Mouse (Mus musculus): Measurements from ENCODE around the gene Plekhg5. TPM values are rescaled to one million over a fixed set of nuclear protein-coding genes. Genes with fewer than 3 reads are reported as not detected.
A peak's percentile ranks its signal among the peaks of the same experiment; 100 is the strongest.

Plekhg5 gene
- polyA plus RNA-seq (2015; fragmentation: Nextera tagmentation; extraction: Ambion mirVana), result 1.8 and 2.1 TPM in 2 replicates

DNA sequence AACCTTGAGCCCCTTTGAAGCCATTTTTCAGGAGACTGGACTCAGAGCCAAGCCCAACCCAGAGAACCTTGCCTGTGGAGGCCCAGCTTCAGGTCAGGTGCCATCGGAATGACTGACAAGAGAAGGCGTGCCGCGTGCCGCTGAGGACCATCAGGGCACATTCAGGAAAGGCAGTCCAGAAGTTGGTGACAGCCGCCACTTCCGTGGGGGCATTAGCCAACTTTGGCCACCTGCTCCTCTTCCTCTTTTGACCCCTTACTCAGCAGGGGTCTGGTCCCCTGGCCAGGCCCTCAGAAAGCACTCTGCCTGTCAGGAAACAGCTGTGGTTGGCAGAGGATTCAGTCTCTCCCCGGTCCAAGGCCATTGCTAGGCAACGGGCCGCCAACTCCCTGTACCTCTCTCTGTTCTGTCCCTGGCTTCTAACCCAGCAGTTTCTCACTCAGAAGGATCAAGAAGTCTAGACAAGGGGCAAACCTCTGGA is at the start of gene Plekhg5:
Gene Plekhg5, plus strand, starts transcription at position 378 of the 481 bp plus-strand sequence.
- Histone ChIP-seq H3K27me3 (ENCODE audit: insufficient read depth, low read length) (no peaks in the 10 kb centered on the region), H3K27ac (ENCODE audit: low read depth) (no peak within 1 kb of the TSS), H3K4me3 (ENCODE audit: low read depth, low read length) (no peak within 1 kb of the TSS), H3K4me2 (ENCODE audit: low read depth, low read length) (no peak within 1 kb of the TSS), H3K9ac (replicated peaks) (no peak within 1 kb of the TSS), H3K36me3 (replicated peaks; ENCODE audit: insufficient read depth, low read length) (no peaks in the 10 kb centered on the region), H3K4me1 (ENCODE audit: insufficient read depth) (no peaks in the 10 kb centered on the region), H3K9me3 (ENCODE audit: low read length) (no peaks in the 10 kb centered on the region)
- no peak for DNase-seq
- ATAC-seq, result no peak
- no peak for TF ChIP-seq EP300 (IDR thresholded peaks at IDR 0.05; ENCODE audit: low read depth)
- WGBS (ENCODE audit: insufficient replicate concordance), result 19% methylated on average over 10 of the region's 10 CpGs

DNA sequence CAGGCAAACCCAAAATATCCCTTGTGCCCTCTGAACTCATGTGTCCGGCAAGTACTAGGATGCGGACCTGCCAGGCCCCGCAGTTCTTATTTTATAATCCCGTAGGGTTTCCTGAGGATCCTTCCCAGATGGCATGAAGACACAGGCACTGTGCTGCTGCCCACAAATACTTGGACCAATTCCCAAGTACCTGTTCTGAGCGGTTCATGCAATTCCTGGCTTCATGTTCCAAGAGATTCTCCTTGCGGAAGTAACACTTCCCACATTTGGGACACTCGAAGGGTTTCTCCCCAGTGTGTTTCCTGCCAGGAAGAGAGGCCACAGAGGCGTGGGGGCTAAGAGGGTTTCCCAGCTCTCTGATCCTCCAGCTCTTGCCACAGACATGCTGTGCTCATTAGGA is 49.8 kb upstream of the Plekhg5 start:
- WGBS (ENCODE audit: insufficient replicate concordance), result 79% methylated on average over 8 of the region's 8 CpGs
- H3K9ac ChIP-seq (replicated peaks), result no peak overlapping the region
- TF ChIP-seq EP300 (IDR thresholded peaks at IDR 0.05; ENCODE audit: low read depth), result no peak
- TF ChIP-seq CTCF (IDR thresholded peaks at IDR 0.05; ENCODE audit: low read depth), result no peak
- H3K9me3 ChIP-seq (ENCODE audit: low read length), result no peaks in the 10 kb centered on the region
- DNase-seq (no peak), ATAC-seq (no peak)
- H3K4me1 ChIP-seq (ENCODE audit: insufficient read depth), result peaks cover 21% of the 10 kb centered on the region
- H3K27me3 ChIP-seq (ENCODE audit: insufficient read depth, low read length), result no peaks in the 10 kb centered on the region
- H3K36me3 ChIP-seq (replicated peaks; ENCODE audit: insufficient read depth, low read length), result peaks cover 43% of the 10 kb centered on the region
- no peak overlapping the region for H3K4me3 ChIP-seq (ENCODE audit: low read depth, low read length)
- H3K27ac ChIP-seq (ENCODE audit: low read depth), result no peak overlapping the region
- no peak overlapping the region for H3K4me2 ChIP-seq (ENCODE audit: low read depth, low read length)

DNA sequence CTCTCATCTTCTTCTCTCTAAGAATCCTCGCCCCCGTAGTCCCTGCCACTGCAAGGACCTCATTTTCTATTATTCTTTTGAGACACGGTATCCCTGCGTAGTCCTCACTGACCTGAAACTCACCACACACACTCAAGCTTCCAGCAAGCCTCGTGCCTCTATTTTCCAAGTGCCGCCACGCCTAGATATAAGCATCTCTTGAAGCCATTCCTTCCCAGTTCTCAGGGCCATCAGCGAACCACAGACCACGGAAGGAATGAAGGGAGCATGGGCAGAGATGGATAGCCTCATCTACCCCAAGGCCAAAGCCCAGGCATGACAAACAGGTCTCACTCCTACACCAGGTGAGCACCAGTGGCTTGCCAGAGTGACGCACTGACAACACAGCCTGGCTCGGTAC is 47.8 kb upstream of the Plekhg5 start:
- ATAC-seq, result no peak
- Histone ChIP-seq H3K9ac (replicated peaks) (no peak overlapping the region), H3K4me3 (ENCODE audit: low read depth, low read length) (no peak overlapping the region), H3K36me3 (replicated peaks; ENCODE audit: insufficient read depth, low read length) (peaks cover 35% of the 10 kb centered on the region), H3K4me2 (ENCODE audit: low read depth, low read length) (0 out of 2 replicates have a peak overlapping the region, but pooled peaks have one; percentile 4), H3K27ac (ENCODE audit: low read depth) (no peak overlapping the region), H3K27me3 (ENCODE audit: insufficient read depth, low read length) (no peaks in the 10 kb centered on the region), H3K9me3 (ENCODE audit: low read length) (no peaks in the 10 kb centered on the region), H3K4me1 (ENCODE audit: insufficient read depth) (peaks cover 31% of the 10 kb centered on the region)
- TF ChIP-seq CTCF (IDR thresholded peaks at IDR 0.05; ENCODE audit: low read depth) (no peak), EP300 (IDR thresholded peaks at IDR 0.05; ENCODE audit: low read depth) (no peak)
- DNase-seq, result no peak
- 89% methylated on average over 11 of the region's 11 CpGs for WGBS (ENCODE audit: insufficient replicate concordance)

DNA sequence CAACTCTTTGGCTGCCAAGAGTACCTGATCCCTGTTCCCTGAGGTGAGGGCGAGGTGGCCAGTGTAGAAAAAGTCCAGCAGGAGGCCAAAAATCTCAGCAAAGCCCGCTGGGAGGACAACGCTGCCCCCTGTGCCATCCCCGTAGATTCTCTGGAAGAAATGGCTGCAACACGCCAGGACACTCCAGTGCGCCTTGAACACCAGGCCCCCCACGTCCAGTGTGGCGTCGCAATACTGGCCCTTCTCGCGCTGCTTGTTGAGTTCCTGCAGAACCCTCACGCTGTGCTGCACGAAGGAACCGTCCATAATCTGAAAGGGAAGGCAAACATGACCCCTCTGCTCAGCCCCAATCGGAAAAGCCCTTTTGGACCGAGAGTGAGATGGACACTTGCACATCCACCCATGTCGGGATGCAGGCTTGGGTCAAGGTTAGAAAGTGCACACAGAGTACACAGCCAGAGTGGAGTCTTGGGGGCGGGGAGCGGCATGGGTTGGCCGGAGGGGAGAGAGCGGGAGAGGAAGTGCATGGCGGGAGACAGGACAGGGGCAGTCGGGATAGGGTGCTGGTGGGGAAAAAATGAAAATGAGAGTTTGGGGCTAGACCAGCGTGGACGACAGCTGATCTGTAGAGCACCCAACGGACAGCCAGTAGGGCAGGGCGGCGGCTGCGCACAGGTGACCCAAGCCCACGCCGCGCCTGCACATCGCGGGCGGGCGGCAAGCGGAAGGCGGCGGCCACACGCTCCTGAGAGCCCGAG is 45.4 kb upstream of the Plekhg5 start:
- 3% methylated on average over 35 of the region's 41 CpGs for WGBS (ENCODE audit: insufficient replicate concordance)

DNA sequence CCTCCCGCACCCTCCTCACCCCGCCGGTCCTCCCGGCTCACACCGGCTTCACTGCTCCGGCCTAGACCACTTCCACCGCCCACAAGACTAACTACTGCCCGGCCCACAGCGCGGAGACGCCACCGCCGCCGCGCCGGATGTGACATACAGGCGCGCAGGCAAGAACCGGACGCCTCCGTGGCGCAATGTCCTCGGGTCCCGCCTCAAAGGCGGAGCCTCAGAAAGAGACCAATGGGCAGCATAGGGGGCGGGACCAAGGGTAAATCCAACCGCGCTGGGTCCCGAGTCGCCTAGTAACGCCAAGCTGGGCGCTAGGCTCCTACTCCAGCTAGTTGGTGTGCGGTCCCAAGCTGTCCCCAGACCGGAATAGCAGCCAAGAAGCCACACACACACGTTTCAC is 44.8 kb upstream of the Plekhg5 start, which contains the start of gene Zbtb48:
Gene Zbtb48, minus strand, starts transcription at position 148 of the 400 bp plus-strand sequence.
- DNase-seq (peak; percentile 97), ATAC-seq (peak; percentile 96)
- peak within 1 kb of the TSS; percentile 75 for H3K9ac ChIP-seq (replicated peaks)
- H3K27me3 ChIP-seq (ENCODE audit: insufficient read depth, low read length), result no peaks in the 10 kb centered on the region
- H3K4me2 ChIP-seq (ENCODE audit: low read depth, low read length), result peak within 1 kb of the TSS; percentile 98
- WGBS (ENCODE audit: insufficient replicate concordance), result 5% methylated on average over 29 of the region's 35 CpGs
- peaks cover 9% of the 10 kb centered on the region; the same call in 1 of the 2 replicates for H3K36me3 ChIP-seq (replicated peaks; ENCODE audit: insufficient read depth, low read length)
- peak within 1 kb of the TSS; percentile 61 for H3K4me3 ChIP-seq (ENCODE audit: low read depth, low read length)
- no peak for TF ChIP-seq EP300 (IDR thresholded peaks at IDR 0.05; ENCODE audit: low read depth)
- no peak for TF ChIP-seq CTCF (IDR thresholded peaks at IDR 0.05; ENCODE audit: low read depth)
- peak within 1 kb of the TSS; percentile 87 for H3K27ac ChIP-seq (ENCODE audit: low read depth)
- no peaks in the 10 kb centered on the region for H3K9me3 ChIP-seq (ENCODE audit: low read length)
- H3K4me1 ChIP-seq (ENCODE audit: insufficient read depth), result peaks cover 31% of the 10 kb centered on the region

More for the DNA sequence above, 45.4 kb upstream of the Plekhg5 start:
- no peaks in the 10 kb centered on the region for H3K27me3 ChIP-seq (ENCODE audit: insufficient read depth, low read length)
- peak overlapping the region; percentile 75 for H3K9ac ChIP-seq (replicated peaks)
- peak overlapping the region; percentile 98 for H3K4me2 ChIP-seq (ENCODE audit: low read depth, low read length)
- no peaks in the 10 kb centered on the region for H3K9me3 ChIP-seq (ENCODE audit: low read length)
- peak; percentile 77 for DNase-seq
- peak overlapping the region; percentile 87 for H3K27ac ChIP-seq (ENCODE audit: low read depth)
- H3K36me3 ChIP-seq (replicated peaks; ENCODE audit: insufficient read depth, low read length), result peaks cover 12% of the 10 kb centered on the region
- ATAC-seq, result peak; percentile 75
- TF ChIP-seq EP300 (IDR thresholded peaks at IDR 0.05; ENCODE audit: low read depth) (no peak), CTCF (IDR thresholded peaks at IDR 0.05; ENCODE audit: low read depth) (peak; percentile 19; the same call in 1 of the 2 replicates)
- H3K4me3 ChIP-seq (ENCODE audit: low read depth, low read length), result peak overlapping the region; percentile 61
- peaks cover 31% of the 10 kb centered on the region for H3K4me1 ChIP-seq (ENCODE audit: insufficient read depth)

DNA sequence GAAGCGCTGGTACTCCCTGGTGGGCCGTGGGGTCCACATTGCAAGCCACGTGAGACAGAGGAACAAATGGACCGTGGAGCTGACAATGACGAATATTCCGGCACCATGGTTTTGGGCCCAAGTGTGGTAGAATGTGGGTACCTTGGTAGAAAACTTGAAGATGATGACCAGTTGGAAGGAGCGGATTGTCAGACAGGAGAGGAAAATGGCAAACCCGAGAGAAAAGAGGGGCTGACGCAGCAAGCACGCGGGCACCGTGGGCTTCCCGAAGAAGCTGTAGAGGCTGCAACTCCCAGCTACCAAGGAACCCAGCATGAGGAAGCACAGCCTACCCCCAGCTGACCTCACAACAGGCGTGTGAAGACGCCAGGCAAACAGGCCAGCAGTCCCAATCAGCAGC is 43.8 kb upstream of the Plekhg5 start:
- peak overlapping the region; percentile 61; the same call in 1 of the 2 replicates for H3K4me3 ChIP-seq (ENCODE audit: low read depth, low read length)
- 72% methylated on average over 15 of the region's 15 CpGs for WGBS (ENCODE audit: insufficient replicate concordance)
- no peak for ATAC-seq
- H3K9me3 ChIP-seq (ENCODE audit: low read length), result no peaks in the 10 kb centered on the region
- no peak overlapping the region for H3K9ac ChIP-seq (replicated peaks)
- no peaks in the 10 kb centered on the region for H3K27me3 ChIP-seq (ENCODE audit: insufficient read depth, low read length)
- no peak overlapping the region for H3K27ac ChIP-seq (ENCODE audit: low read depth)
- H3K4me2 ChIP-seq (ENCODE audit: low read depth, low read length), result peak overlapping the region; percentile 98
- 0 out of 2 replicates have a peak, but pooled peaks cover 5% of the 10 kb centered on the region for H3K36me3 ChIP-seq (replicated peaks; ENCODE audit: insufficient read depth, low read length)
- H3K4me1 ChIP-seq (ENCODE audit: insufficient read depth), result peaks cover 31% of the 10 kb centered on the region
- no peak for DNase-seq
- TF ChIP-seq CTCF (IDR thresholded peaks at IDR 0.05; ENCODE audit: low read depth), result no peak
- TF ChIP-seq EP300 (IDR thresholded peaks at IDR 0.05; ENCODE audit: low read depth), result no peak

Measured in liver, postnatal 0 days (tissue).